Mouse (Mus musculus): Measurements from ENCODE around the gene Alox5. TPM values are rescaled to one million over a fixed set of nuclear protein-coding genes. Genes with fewer than 3 reads are reported as not detected.
"Not testable (repeated sequence)": the region's sequence is repeated elsewhere in the genome, so short reads cannot be mapped to it uniquely, and the experiment has no call there.

Alox5 gene
- 5.5 and 7.1 TPM in 2 replicates for polyA plus RNA-seq (2016; fragmentation: Nextera tagmentation; extraction: Ambion mirVana)

DNA sequence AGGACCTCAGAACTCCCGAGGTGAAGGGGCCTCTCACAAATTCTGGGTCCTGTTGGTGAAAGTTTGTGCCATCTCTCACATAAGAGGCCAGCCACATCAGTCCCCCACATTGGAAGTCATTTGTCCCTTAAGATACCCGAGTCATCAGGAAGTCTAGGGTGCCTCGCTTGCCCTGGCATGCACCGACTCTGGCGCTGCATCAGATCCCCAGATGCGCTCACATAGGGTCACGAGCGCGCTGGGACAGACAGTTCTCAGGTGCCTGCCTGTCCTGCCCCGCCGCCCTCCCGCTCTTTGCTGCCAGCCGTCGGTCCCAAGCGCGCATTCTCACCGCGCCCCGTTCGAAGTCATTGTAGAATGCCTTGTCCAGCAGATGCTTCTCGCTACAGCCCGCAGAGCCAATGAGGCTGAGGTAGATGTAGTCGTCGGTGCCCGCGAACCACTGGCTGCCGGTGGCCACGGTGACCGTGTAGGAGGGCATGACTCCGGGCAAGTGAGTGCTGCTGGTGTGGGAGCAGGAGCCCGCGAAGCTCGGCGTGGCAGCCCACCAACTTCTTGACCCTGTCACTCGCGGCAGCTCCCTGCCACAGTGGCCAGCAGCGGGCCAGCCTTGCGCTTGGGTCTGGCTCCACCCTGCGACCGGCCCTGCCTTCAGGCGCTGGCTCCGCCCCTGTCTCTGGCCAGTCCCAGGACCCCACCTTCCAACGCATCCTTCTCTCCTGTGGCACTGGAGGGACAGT is at the start of gene Alox5:
Alox5 (minus strand) TSS at position 635 of the 740 bp plus-strand sequence.
- 2% methylated on average over 43 of the region's 43 CpGs for WGBS
- Histone ChIP-seq H3K9me3 (no peaks in the 10 kb centered on the region), H3K27me3 (ENCODE audit: insufficient read depth, poor library complexity, severe bottlenecking) (peaks cover 39% of the 10 kb centered on the region), H3K4me1 (peaks cover 11% of the 10 kb centered on the region), H3K4me3 (peak within 1 kb of the TSS; percentile 61), H3K27ac (peak within 1 kb of the TSS; percentile 42; the same call in 1 of the 2 replicates), H3K36me3 (no peaks in the 10 kb centered on the region)
- DNase-seq (ENCODE audit: low spot score) = peak; percentile 77

- DNase-seq (ENCODE audit: low spot score); H3K4me3 ChIP-seq; H3K4me1 ChIP-seq; H3K27ac ChIP-seq; H3K27me3 ChIP-seq (ENCODE audit: insufficient read depth, poor library complexity, severe bottlenecking); H3K36me3 ChIP-seq: not testable (repeated sequence)
- 88% methylated on average over 20 of the region's 20 CpGs for WGBS
- H3K9me3 ChIP-seq = peaks cover 15% of the 10 kb centered on the region; the same call in 1 of the 2 replicates
These were observed 45.5 kb upstream of the Alox5 start, which contains the start of gene Olfr212 for GRCm38 (mm10) chr6:116506302-116507003. Gene Olfr212, plus strand, starts transcription at chr6:116506516.

GRCm38 (mm10) chr6:116495960-116496359 is 35.0 kb upstream of the Alox5 start:
- 79% methylated on average over 1 of the region's 1 CpGs for WGBS
- Histone ChIP-seq H3K9me3 (no peaks in the 10 kb centered on the region), H3K4me1 (no peaks in the 10 kb centered on the region), H3K36me3 (no peaks in the 10 kb centered on the region), H3K27me3 (ENCODE audit: insufficient read depth, poor library complexity, severe bottlenecking) (no peaks in the 10 kb centered on the region), H3K27ac (no peak overlapping the region), H3K4me3 (no peak overlapping the region)
- DNase-seq (ENCODE audit: low spot score) = no peak

DNA sequence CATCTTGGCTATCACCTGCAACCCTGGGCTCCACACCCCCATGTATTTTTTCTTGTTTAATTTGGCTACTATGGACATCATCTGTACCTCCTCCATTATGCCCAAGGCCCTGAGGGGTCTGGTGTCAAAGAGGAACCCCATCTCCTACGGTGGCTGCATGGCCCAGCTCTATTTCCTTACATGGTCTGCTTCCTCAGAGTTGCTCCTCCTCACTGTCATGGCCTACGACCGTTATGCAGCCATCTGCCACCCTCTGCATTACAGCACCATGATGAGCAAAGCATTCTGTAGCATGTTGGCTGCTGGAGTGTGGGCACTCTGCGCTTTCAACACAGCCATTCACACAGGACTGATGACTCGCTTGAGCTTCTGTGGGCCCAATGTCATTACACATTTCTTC is 32.8 kb upstream of the Alox5 start:
- DNase-seq (ENCODE audit: low spot score) = no peak
- Histone ChIP-seq H3K4me3 (no peak overlapping the region), H3K36me3 (no peaks in the 10 kb centered on the region), H3K27ac (no peak overlapping the region), H3K4me1 (no peaks in the 10 kb centered on the region), H3K9me3 (no peaks in the 10 kb centered on the region), H3K27me3 (ENCODE audit: insufficient read depth, poor library complexity, severe bottlenecking) (no peaks in the 10 kb centered on the region)
- whole genome bisulfite sequencing = 74% methylated on average over 5 of the region's 5 CpGs

GRCm38 (mm10) chr6:116488791-116489190 is 27.8 kb upstream of the Alox5 start, which contains the start of gene Olfr211:
Gene Olfr211, plus strand, starts transcription at chr6:116489091.
- Histone ChIP-seq H3K27me3 (ENCODE audit: insufficient read depth, poor library complexity, severe bottlenecking) (no peaks in the 10 kb centered on the region), H3K4me3 (no peak within 1 kb of the TSS), H3K36me3 (no peaks in the 10 kb centered on the region), H3K9me3 (no peaks in the 10 kb centered on the region), H3K4me1 (no peaks in the 10 kb centered on the region), H3K27ac (no peak within 1 kb of the TSS)
- 77% methylated on average over 4 of the region's 4 CpGs for WGBS
- no peak for DNase-seq (ENCODE audit: low spot score)

DNA sequence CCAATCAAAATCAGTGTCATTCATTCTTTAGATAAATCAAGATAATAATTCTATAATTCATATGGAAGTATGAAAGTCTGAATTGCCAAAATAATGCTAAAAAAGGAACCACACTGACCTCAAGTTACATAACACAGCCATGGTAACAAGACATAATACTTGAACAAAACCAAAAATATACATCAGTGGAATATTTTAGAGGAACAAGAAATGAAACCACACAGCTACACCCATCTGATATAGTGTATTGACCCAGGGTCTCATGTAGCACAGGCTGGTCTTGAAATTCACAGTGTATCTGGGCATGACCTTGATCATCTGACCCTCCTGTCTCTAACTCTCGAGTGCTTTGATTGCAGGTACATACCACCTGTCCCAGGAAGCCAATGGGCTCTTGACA is 25.9 kb upstream of the Alox5 start:
- no peaks in the 10 kb centered on the region for H3K27me3 ChIP-seq (ENCODE audit: insufficient read depth, poor library complexity, severe bottlenecking)
- WGBS = 59% methylated on average over 1 of the region's 1 CpGs
- no peak for DNase-seq (ENCODE audit: low spot score)
- H3K4me1 ChIP-seq = no peaks in the 10 kb centered on the region
- no peak overlapping the region for H3K4me3 ChIP-seq
- H3K9me3 ChIP-seq = no peaks in the 10 kb centered on the region
- no peaks in the 10 kb centered on the region for H3K36me3 ChIP-seq
- no peak overlapping the region for H3K27ac ChIP-seq

- no peak overlapping the region for H3K4me3 ChIP-seq
- no peak for DNase-seq (ENCODE audit: low spot score)
- no peaks in the 10 kb centered on the region for H3K27me3 ChIP-seq (ENCODE audit: insufficient read depth, poor library complexity, severe bottlenecking)
- H3K36me3 ChIP-seq = no peaks in the 10 kb centered on the region
- H3K4me1 ChIP-seq = no peaks in the 10 kb centered on the region
- 62% methylated on average over 1 of the region's 1 CpGs for WGBS
- no peak overlapping the region for H3K27ac ChIP-seq
- H3K9me3 ChIP-seq = no peaks in the 10 kb centered on the region
These were observed 24.1 kb upstream of the Alox5 start for GRCm38 (mm10) chr6:116485081-116485480.

DNA sequence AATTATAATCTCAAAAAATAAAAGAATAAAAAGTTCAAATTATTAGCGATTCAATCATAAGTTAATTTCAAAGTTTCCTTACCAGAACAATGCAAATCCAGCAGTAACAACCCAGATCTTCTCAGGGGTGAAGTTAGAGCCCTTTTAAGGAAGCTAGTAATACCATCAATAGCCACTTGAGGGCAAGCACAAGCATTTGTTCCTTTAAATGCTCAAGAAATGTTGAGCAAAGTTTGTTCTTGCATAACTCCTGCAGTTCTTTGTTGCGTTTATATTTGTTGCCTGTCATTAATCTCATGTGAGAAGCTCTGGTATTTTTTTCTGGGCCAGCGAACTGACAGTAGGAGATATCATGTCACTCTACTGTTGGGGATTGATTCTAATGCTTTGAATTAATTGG is 7.1 kb upstream of the Alox5 start:
- H3K9me3 ChIP-seq = no peaks in the 10 kb centered on the region
- no peak for DNase-seq (ENCODE audit: low spot score)
- H3K36me3 ChIP-seq = no peaks in the 10 kb centered on the region
- H3K4me1 ChIP-seq = no peaks in the 10 kb centered on the region
- H3K4me3 ChIP-seq = no peak overlapping the region
- no peaks in the 10 kb centered on the region for H3K27me3 ChIP-seq (ENCODE audit: insufficient read depth, poor library complexity, severe bottlenecking)
- H3K27ac ChIP-seq = no peak overlapping the region
- WGBS = 28% methylated on average over 3 of the region's 3 CpGs

GRCm38 (mm10) chr6:116459232-116459631 is 1.7 kb downstream of the Alox5 start:
- H3K27me3 ChIP-seq (ENCODE audit: insufficient read depth, poor library complexity, severe bottlenecking) = peaks cover 39% of the 10 kb centered on the region
- H3K4me1 ChIP-seq = peaks cover 11% of the 10 kb centered on the region
- no peaks in the 10 kb centered on the region for H3K36me3 ChIP-seq
- 64% methylated on average over 2 of the region's 2 CpGs for WGBS
- H3K27ac ChIP-seq = no peak overlapping the region
- no peak for DNase-seq (ENCODE audit: low spot score)
- no peak overlapping the region for H3K4me3 ChIP-seq
- no peaks in the 10 kb centered on the region for H3K9me3 ChIP-seq

DNA sequence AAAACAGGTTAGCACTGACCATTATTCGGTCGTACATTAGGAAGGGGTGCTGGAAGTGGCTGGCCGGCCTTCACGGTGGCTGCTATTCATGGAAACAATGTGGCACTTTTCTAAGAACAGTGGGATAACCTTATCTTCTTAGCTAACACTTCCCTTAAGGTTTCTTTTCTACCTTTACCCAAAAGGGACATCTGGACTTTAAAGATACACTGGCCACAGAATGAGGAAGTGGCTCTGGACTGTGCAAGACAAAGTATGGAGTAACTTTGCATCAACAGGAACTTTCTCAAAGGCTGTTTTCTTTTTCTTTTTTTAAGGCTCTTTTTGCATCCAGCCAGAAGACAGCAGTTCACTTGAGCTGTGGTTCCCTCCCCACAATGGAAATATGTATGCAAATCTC is 2.2 kb downstream of the Alox5 start:
- H3K9me3 ChIP-seq = no peaks in the 10 kb centered on the region
- no peak for DNase-seq (ENCODE audit: low spot score)
- WGBS = 45% methylated on average over 4 of the region's 4 CpGs
- no peaks in the 10 kb centered on the region for H3K36me3 ChIP-seq
- H3K4me1 ChIP-seq = peaks cover 11% of the 10 kb centered on the region
- H3K27me3 ChIP-seq (ENCODE audit: insufficient read depth, poor library complexity, severe bottlenecking) = peaks cover 39% of the 10 kb centered on the region
- H3K27ac ChIP-seq = no peak overlapping the region
- H3K4me3 ChIP-seq = no peak overlapping the region

DNA sequence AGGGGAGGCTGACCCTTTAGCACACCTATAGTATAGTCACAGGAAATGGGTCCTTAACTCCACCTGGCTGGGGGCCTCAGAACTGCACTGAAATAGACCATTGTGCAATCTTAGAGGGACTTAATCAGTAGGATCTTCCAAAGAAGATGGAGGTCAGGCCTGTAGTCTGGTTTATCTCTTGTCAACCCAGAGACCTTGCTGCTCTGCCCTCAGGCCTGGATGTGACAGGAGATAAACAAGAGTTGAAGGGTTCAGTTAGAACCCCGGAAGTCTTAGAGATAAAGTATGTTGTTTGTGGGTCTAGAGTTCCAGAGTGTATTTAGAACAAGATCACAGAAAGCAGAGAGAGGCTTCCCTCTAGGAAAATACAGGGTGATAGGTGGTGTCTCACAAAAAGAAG is 4.5 kb downstream of the Alox5 start:
- Histone ChIP-seq H3K4me1 (peaks cover 14% of the 10 kb centered on the region), H3K27ac (no peak overlapping the region), H3K27me3 (ENCODE audit: insufficient read depth, poor library complexity, severe bottlenecking) (peaks cover 24% of the 10 kb centered on the region), H3K36me3 (no peaks in the 10 kb centered on the region), H3K9me3 (no peaks in the 10 kb centered on the region), H3K4me3 (no peak overlapping the region)
- 25% methylated on average over 1 of the region's 1 CpGs for whole genome bisulfite sequencing
- no peak for DNase-seq (ENCODE audit: low spot score)

GRCm38 (mm10) chr6:116455781-116456180 is 5.2 kb downstream of the Alox5 start:
- Histone ChIP-seq H3K9me3 (no peaks in the 10 kb centered on the region), H3K4me3 (no peak overlapping the region), H3K4me1 (peaks cover 11% of the 10 kb centered on the region), H3K27ac (no peak overlapping the region), H3K36me3 (no peaks in the 10 kb centered on the region), H3K27me3 (ENCODE audit: insufficient read depth, poor library complexity, severe bottlenecking) (peaks cover 16% of the 10 kb centered on the region)
- 78% methylated on average over 4 of the region's 4 CpGs for WGBS
- DNase-seq (ENCODE audit: low spot score) = no peak

DNA sequence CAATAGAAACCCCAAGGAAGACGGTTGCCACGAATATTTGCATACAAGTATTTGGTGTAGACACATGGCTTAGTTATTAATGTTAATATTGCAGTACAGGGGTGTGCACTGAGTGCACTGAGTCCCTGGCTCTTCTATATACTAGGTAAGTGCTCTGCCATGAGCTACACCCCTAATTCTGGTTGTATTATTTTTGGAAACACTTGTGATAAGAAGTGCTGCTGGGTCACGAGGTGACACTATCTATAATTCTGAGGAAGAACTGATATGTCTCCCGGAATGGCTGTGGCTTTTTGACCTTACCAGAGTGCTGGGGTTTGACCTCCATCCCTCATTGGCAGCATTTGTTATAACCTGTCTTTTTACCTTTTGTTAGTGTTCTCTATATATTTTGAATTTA is 20.1 kb downstream of the Alox5 start:
- Histone ChIP-seq H3K9me3 (no peaks in the 10 kb centered on the region), H3K4me3 (no peak overlapping the region), H3K4me1 (peaks cover 12% of the 10 kb centered on the region; the same call in 1 of the 2 replicates), H3K27me3 (ENCODE audit: insufficient read depth, poor library complexity, severe bottlenecking) (no peaks in the 10 kb centered on the region), H3K27ac (peak overlapping the region; percentile 67; the same call in 1 of the 2 replicates), H3K36me3 (no peaks in the 10 kb centered on the region)
- no peak for DNase-seq (ENCODE audit: low spot score)
- 41% methylated on average over 4 of the region's 4 CpGs for WGBS

All from heart, embryonic 10.5 days (tissue).